Mouse (Mus musculus): ENCODE measurements around the gene Ces1e. TPM values are rescaled to one million over a fixed set of nuclear protein-coding genes. Genes with fewer than 3 reads are reported as not detected.

Gene Ces1e
- polyA plus RNA-seq, 1 experiment from 2014 or later = not detected

Other genes with a start within 250 kb of the Ces1e start
- not detected in 2 replicates for gene Ces1a, start 181.4 kb downstream of the Ces1e start, polyA plus RNA-seq (2014; fragmentation: Nextera tagmentation; extraction: Ambion mirVana)
- gene Ces1b, start 149.6 kb downstream of the Ces1e start, polyA plus RNA-seq (2014; fragmentation: Nextera tagmentation; extraction: Ambion mirVana) = not detected in 2 replicates
- gene Ces1c, start 98.3 kb downstream of the Ces1e start, polyA plus RNA-seq (2014; fragmentation: Nextera tagmentation; extraction: Ambion mirVana) = not detected in 2 replicates
- 0.09 TPM in 1 of 2 replicates, not detected in the other for gene Ces1d, start 31.8 kb downstream of the Ces1e start, polyA plus RNA-seq (2014; fragmentation: Nextera tagmentation; extraction: Ambion mirVana)
- not detected in 2 replicates for gene Ces1f, start 50.1 kb upstream of the Ces1e start, polyA plus RNA-seq (2014; fragmentation: Nextera tagmentation; extraction: Ambion mirVana)
- not detected in 2 replicates for gene Ces1g, start 107.7 kb upstream of the Ces1e start, polyA plus RNA-seq (2014; fragmentation: Nextera tagmentation; extraction: Ambion mirVana)
- gene Ces1h, start 150.1 kb upstream of the Ces1e start, polyA plus RNA-seq (2014; fragmentation: Nextera tagmentation; extraction: Ambion mirVana) = not detected in 2 replicates

Measured in neural tube, embryonic 14.5 days (tissue).